Mouse (Mus musculus) spleen, adult 2 months (tissue): ENCODE data around the gene Gfod1. TPM values are rescaled to one million over a fixed set of nuclear protein-coding genes. Genes with fewer than 3 reads are reported as not detected.

Experiments
- DNase-seq, 2 experiments: peaks; one replicate each; pipeline versions ENCODE4 v3.0.0 to v3.0.0-alpha.2; 2012 to 2021; ENCODE audit warnings: low spot score in 2 of 2, low read depth in 1 of 2
- H3K27ac ChIP-seq: fragments of 200-500 bp; 2 replicates; pipeline ENCODE4 v1.5.1; 2012; ENCODE audit warnings: low read length, inconsistent platforms; ENCODE audit not compliant: insufficient read depth
- H3K27me3 ChIP-seq: fragments of 200-500 bp; 2 replicates; pipeline ENCODE4 v1.6.1; 2012; ENCODE audit warnings: mild to moderate bottlenecking, moderate library complexity, low read length, inconsistent platforms; ENCODE audit not compliant: control insufficient read depth, insufficient read depth
- H3K36me3 ChIP-seq: fragments of 200-500 bp; 2 replicates; pipeline ENCODE4 v1.6.1; 2012; ENCODE audit warnings: mild to moderate bottlenecking, low read length, inconsistent platforms; ENCODE audit not compliant: control insufficient read depth, insufficient read depth
- H3K4me1 ChIP-seq: fragments of 200-500 bp; 2 replicates; pipeline ENCODE4 v1.6.1; 2011; ENCODE audit warnings: inconsistent platforms; ENCODE audit not compliant: control insufficient read depth, insufficient read depth, insufficient read length
- H3K4me3 ChIP-seq: fragments of 200-500 bp; 2 replicates; pipeline ENCODE4 v1.5.1; 2011; ENCODE audit warnings: mild to moderate bottlenecking, inconsistent platforms; ENCODE audit not compliant: insufficient read depth, insufficient read length; ENCODE audit errors: extremely low read depth
- CTCF ChIP-seq: fragments of 200-500 bp; IDR thresholded peaks from 2 replicates; pipeline ENCODE4 v1.5.1; 2011; ENCODE audit warnings: mild to moderate bottlenecking, inconsistent platforms; ENCODE audit not compliant: insufficient read depth, insufficient read length, insufficient replicate concordance; ENCODE audit errors: extremely low read depth
- POLR2A ChIP-seq: fragments of 200-500 bp; IDR thresholded peaks from 2 replicates; pipeline ENCODE4 v1.6.1; 2011; ENCODE audit warnings: low read depth, low read length, inconsistent platforms
- WGBS: fragments of 180-500 bp; shearing (Covaris S2); methylation state at CpG from one replicate; pipeline ENCODE4 v1.1.7; 2018; 5-methylcytosine and 5-hydroxymethylcytosine counted together
- polyA plus RNA-seq: library from polyadenylated mRNA; depleted of rRNA; stranded (reverse); fragments of >200 nt; gene quantifications from 2 replicates; pipeline ENCODE4 v1.2.3, GENCODE M21; 2012

Gene Gfod1
- polyA plus RNA-seq, 1 experiment = 2.8 TPM

GRCm38 (mm10) chr13:43177317-43177716 is 126.7 kb downstream of the Gfod1 start:
- H3K27ac ChIP-seq = 0 out of 2 replicates have a peak overlapping the region, but pooled peaks have one; percentile 11
- H3K36me3 ChIP-seq = no peaks in the 10 kb centered on the region
- no peaks in the 10 kb centered on the region for H3K27me3 ChIP-seq
- WGBS = 38% methylated on average over 7 of the region's 7 CpGs
- TF ChIP-seq POLR2A (no peak), CTCF (no peak)
- no peak overlapping the region for H3K4me3 ChIP-seq
- DNase-seq = no peak
- peaks cover 5% of the 10 kb centered on the region; the same call in 1 of the 2 replicates for H3K4me1 ChIP-seq

- Histone ChIP-seq H3K4me1 (peaks cover 7% of the 10 kb centered on the region; the same call in 1 of the 2 replicates), H3K36me3 (no peaks in the 10 kb centered on the region), H3K4me3 (no peak overlapping the region), H3K27me3 (no peaks in the 10 kb centered on the region), H3K27ac (0 out of 2 replicates have a peak overlapping the region, but pooled peaks have one; percentile 32)
- TF ChIP-seq CTCF = no peak
- no peak for TF ChIP-seq POLR2A
- no peak for DNase-seq
- WGBS = 86% methylated on average over 3 of the region's 3 CpGs
These were observed 127.3 kb downstream of the Gfod1 start for GRCm38 (mm10) chr13:43176676-43177075.

GRCm38 (mm10) chr13:43173262-43173661 is 130.7 kb downstream of the Gfod1 start:
- no peak overlapping the region for H3K4me3 ChIP-seq
- no peaks in the 10 kb centered on the region for H3K36me3 ChIP-seq
- DNase-seq = peak; percentile 57 to 76
- 16% methylated on average over 9 of the region's 9 CpGs for WGBS
- TF ChIP-seq POLR2A (no peak), CTCF (peak; percentile 63; the same call in 1 of the 2 replicates)
- peaks cover 7% of the 10 kb centered on the region; the same call in 1 of the 2 replicates for H3K4me1 ChIP-seq
- no peak overlapping the region for H3K27ac ChIP-seq
- H3K27me3 ChIP-seq = no peaks in the 10 kb centered on the region

GRCm38 (mm10) chr13:43172036-43172713 is 131.8 kb downstream of the Gfod1 start:
- 64% methylated on average over 14 of the region's 14 CpGs for WGBS
- Histone ChIP-seq H3K4me3 (no peak overlapping the region), H3K27ac (no peak overlapping the region)

GRCm38 (mm10) chr13:43171020-43171710 is 132.8 kb downstream of the Gfod1 start, which contains the start of gene Tbc1d7:
TSS of gene Tbc1d7 (minus strand) at chr13:43171501.
- peak; percentile 92 to 99 for DNase-seq
- Histone ChIP-seq H3K4me3 (peak within 1 kb of the TSS; percentile 75), H3K4me1 (peaks cover 5% of the 10 kb centered on the region; the same call in 1 of the 2 replicates), H3K27ac (peak within 1 kb of the TSS; percentile 79), H3K27me3 (no peaks in the 10 kb centered on the region), H3K36me3 (no peaks in the 10 kb centered on the region; the same call in 1 of the 2 replicates)
- TF ChIP-seq POLR2A (peak; percentile 86), CTCF (no peak)
- WGBS = under 1% methylated on average over 48 of the region's 48 CpGs

More at GRCm38 (mm10) chr13:43172036-43172713, 131.8 kb downstream of the Gfod1 start:
- H3K4me1 ChIP-seq = peaks cover 7% of the 10 kb centered on the region; the same call in 1 of the 2 replicates
- DNase-seq = no peak
- TF ChIP-seq POLR2A = no peak
- no peak for TF ChIP-seq CTCF
- H3K36me3 ChIP-seq = no peaks in the 10 kb centered on the region; the same call in 1 of the 2 replicates
- no peaks in the 10 kb centered on the region for H3K27me3 ChIP-seq

- no peak for TF ChIP-seq CTCF
- TF ChIP-seq POLR2A = no peak
- peaks cover 7% of the 10 kb centered on the region for H3K36me3 ChIP-seq
- H3K4me1 ChIP-seq = peaks cover 2% of the 10 kb centered on the region; the same call in 1 of the 2 replicates
- WGBS = 91% methylated on average over 9 of the region's 9 CpGs
- no peak overlapping the region for H3K4me3 ChIP-seq
- no peak for DNase-seq
- H3K27ac ChIP-seq = no peak overlapping the region
- no peaks in the 10 kb centered on the region for H3K27me3 ChIP-seq
These were observed 136.3 kb downstream of the Gfod1 start for GRCm38 (mm10) chr13:43167721-43168120.
